Mouse (Mus musculus): Measurements from ENCODE around the gene Serpinb1a.

DNA sequence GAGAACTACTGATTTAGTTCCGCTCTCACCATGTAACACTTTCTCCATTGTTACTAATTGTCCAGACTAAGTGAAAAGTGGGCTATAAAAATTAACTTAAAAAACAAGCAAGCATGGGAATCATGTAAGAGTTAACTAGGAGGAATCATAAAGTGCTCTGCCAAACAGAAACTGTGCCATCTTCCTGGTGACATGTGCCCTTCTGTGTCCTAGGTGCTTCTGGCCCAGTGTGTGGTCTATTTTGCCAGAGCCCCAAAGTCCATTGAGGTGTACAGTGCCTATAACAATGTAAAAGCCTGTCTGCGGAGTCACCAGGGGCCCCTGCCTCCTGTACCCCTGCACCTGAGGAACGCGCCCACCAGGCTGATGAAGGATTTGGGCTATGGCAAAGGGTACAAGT is 29.3 kb downstream of the Serpinb1a start:
- no peak for TF ChIP-seq CTCF (IDR thresholded peaks at IDR 0.05; ENCODE audit: low read depth)
- no peak for TF ChIP-seq EP300 (IDR thresholded peaks at IDR 0.05; ENCODE audit: low read depth)
